Mouse (Mus musculus) spleen, postnatal 36 days (tissue): ENCODE measurements around the gene Tlx2.

Experiments used
- DNase-seq, 2 experiments: peaks; one replicate each; pipeline ENCODE4 v3.0.0; 2022; ENCODE audit warnings: low spot score in 2 of 2, mixed read lengths in 1 of 2

Tlx2 gene

DNA sequence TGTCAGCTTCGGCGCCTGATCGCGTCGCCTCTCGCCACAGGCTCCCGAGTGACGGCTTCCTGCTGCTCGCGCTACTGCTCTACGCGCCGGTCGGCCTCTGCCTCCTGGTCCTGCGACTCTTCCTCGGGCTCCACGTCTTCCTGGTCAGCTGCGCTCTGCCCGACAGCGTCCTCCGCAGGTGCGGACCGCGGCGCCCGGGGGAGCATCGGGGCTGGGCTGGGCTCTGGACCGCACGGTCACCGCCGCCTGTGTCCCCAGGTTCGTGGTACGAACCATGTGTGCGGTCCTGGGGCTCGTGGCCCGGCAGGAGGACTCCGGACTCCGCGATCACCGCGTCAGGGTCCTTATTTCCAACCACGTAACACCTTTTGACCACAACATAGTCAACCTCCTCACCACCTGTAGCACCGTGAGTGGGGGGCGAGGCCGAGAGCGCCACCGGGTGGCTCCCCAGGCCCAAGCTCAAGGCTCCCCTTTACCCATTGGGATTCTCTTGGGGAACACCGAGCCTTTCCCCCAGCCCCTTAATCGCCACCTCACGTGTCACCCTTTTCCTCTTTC is 15.1 kb downstream of the Tlx2 start, which contains the start of gene Htra2:
Gene Htra2 (minus strand): TSS at position 403 of the 561 bp plus-strand sequence.
- DNase-seq: peak; percentile 42 to 57

GRCm38 (mm10) chr6:83054074-83054851 is 15.8 kb downstream of the Tlx2 start, which contains the start of gene Aup1:
TSS of gene Aup1 (plus strand) at chr6:83054521.
- DNase-seq: peak; percentile 98 to 99

DNA sequence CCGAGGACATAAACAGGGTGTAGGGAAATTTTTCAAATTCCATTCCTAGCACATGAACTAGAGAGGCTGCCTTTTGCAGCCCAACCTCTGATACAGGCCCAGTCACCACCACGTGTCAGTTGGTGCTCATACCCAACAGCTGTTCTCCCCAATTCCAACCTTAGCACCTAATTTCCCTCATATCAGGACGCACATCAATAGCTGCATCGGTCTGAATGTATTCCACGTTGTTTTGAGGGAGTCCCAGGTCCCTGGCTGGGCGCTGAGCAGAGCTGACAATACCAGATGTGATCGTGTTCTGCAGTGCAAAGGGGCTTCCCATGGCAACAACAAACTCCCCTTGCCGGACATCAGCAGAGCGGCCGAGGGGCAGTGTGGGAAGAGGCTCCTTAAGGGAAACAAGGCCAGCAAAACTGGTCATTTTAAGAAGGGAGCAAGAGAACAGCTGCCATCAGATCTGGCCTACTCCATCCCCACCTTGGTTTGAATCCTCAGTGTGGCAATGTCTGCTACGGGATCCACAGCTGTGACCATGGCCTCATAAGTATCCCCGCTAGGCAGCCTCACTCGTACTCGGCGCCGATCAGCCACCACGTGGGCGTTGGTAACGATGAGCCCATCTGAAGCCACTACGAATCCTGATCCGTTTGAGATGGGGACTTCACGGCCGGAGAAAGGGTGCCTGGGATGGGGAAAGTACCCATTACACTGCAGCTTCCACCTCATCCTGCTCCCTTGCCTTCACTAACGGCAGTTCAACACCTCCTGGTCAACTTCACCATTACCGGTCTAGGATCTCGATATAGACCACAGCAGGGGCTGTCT is 16.7 kb downstream of the Tlx2 start:
- DNase-seq: peak in 1 of 2 experiments; percentile 38

- no peak for DNase-seq
Observed at GRCm38 (mm10) chr6:83049367-83049766, 20.7 kb downstream of the Tlx2 start.

- peak; percentile 37 to 46 for DNase-seq
Observed at GRCm38 (mm10) chr6:83044742-83045141, 25.4 kb downstream of the Tlx2 start.

- DNase-seq: no peak
Observed at GRCm38 (mm10) chr6:83043993-83044392, 26.1 kb downstream of the Tlx2 start.

DNA sequence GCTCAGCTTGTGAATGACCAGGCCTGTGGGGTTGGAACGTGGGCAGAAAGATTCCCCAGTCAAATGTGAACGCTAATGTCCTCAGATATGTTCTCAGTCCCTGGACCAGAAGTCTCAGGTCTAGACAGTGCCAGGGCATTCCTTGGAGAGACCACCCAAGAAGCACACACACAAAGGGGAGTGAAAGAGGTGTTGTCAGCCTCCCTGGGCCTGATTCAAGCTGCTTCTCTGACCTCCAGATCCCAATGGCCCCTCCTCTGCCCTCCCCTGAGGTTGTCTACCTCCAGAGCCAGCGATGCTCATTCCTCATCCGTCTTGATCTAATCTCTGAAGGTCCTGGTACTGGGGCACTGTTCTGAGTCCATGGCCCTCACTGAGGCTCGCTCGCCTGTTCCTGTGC is 26.5 kb downstream of the Tlx2 start:
- no peak for DNase-seq

GRCm38 (mm10) chr6:83040601-83041000 is 29.5 kb downstream of the Tlx2 start:
- no peak for DNase-seq

GRCm38 (mm10) chr6:83038496-83039012 is 31.5 kb downstream of the Tlx2 start:
- peak; percentile 91 to 95 for DNase-seq

DNA sequence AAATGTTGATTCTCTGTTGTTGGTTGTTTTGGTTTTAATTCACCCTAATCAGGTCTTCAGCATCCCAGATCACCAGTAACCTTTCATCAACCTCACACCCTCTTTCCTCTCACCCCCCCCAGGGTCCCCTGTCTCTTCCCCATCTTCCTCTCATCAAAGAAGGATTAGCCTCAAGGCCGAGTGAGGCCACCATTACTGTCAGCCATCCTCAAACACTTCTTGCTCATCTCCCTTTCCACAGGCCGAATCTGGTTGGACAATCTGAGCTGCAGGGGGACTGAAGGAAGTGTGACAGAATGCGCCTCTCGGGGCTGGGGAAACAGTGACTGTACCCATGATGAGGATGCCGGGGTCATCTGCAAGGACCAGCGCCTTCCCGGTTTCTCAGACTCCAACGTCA is 32.9 kb downstream of the Tlx2 start:
- DNase-seq: no peak

GRCm38 (mm10) chr6:83034463-83035055 is 35.5 kb downstream of the Tlx2 start:
- no peak for DNase-seq

GRCm38 (mm10) chr6:83033249-83034185 is 36.6 kb downstream of the Tlx2 start, which contains the start of the genes Dok1 and Loxl3:
TSS of gene Dok1 (minus strand) at chr6:83033471.
TSS of gene Loxl3 (plus strand) at chr6:83034173.
- peak; percentile 64 to 72 for DNase-seq

- peak; percentile 66 to 69 for DNase-seq
Observed at GRCm38 (mm10) chr6:83032769-83033191, 37.3 kb downstream of the Tlx2 start.

DNA sequence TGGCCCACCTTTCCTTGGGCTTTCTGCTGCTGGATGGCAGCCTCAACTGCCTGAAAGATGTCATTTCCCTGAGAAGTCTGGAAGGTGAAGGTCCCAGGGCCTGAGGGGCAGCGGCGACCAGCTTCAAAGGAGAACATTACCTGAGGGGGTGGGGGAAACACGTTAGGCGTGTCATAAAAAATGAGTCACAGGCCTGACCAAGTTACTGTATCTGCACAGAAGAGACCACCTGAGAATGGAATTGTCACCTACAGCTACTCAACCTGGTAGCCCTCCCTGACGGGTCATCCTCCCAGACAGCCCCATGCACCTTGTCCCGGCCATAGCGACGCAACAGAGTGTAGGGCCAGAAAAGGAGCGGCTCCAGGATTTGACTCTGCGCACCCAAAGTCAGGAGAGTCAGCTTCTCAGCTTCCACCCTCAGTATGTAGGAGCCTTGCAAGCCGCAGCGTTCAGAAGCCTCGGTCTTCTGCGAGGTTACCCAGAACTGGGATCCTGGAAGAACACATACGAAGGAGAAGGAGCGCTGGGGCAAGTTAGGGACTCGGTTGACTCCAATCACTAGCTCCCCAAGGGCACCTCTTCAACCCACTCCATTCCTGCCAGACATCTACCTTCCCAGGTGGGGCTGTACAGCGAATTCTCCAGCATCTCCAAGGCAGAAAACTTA is 38.0 kb downstream of the Tlx2 start:
- no peak for DNase-seq

DNA sequence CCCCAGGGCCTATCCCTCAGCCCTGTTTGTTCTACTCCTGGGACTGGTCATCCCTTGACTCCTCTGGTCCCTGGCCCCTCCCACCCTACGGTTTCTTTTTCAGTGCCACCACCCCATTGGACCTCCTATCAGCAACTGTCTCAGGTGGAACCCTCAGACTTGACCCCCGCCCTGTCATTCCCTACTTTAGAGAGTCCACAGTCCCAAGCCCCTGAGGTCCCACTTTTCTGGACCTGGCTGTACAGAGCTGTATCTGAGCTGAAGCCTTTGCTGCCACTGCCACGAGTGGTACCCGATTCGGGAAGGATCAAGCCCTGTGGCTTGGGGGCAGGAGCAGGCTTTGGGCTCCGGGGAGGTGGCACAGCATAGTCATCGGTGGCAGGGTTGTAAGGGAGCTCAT is 39.0 kb downstream of the Tlx2 start:
- DNase-seq: no peak

- no peak for DNase-seq
Observed at GRCm38 (mm10) chr6:83029777-83030176, 40.3 kb downstream of the Tlx2 start.

DNA sequence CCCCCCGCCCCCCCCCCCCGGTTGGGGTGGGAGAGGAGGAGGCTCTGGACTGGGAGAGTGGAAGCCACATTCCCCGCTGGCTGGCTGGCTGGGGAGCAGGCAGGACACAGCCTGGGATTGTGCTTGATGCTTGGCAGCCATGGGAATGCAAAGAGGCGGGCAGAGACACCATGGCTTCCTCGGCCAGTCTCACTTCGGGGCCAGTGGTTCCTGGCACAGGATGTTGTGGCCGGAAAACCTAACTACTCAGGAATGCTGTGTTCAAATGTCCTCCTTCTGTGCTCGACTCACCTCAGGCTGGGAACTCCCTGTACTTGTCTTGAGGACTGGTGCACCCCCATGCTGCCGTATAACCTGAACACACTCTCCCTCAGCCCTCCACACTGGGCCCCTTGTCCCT is 42.4 kb downstream of the Tlx2 start:
- DNase-seq: no peak

- no peak for DNase-seq
Observed at GRCm38 (mm10) chr6:83027293-83027692, 42.8 kb downstream of the Tlx2 start.

- DNase-seq: no peak
Observed at GRCm38 (mm10) chr6:83025221-83025620, 44.9 kb downstream of the Tlx2 start.

- DNase-seq: no peak
Observed at GRCm38 (mm10) chr6:83024421-83024820, 45.7 kb downstream of the Tlx2 start.
